Mouse (Mus musculus) intestine, postnatal 0 days (tissue): ENCODE results near the gene Hoxc11. TPM values are rescaled to one million over a fixed set of nuclear protein-coding genes. Genes with fewer than 3 reads are reported as not detected.

Source experiments
- ATAC-seq: fragments of 200-750 bp; cut with Nextera tagmentation; 2 replicates; pipeline ENCODE4 v1.8.0; 2017; ENCODE audit warnings: mild to moderate bottlenecking, moderate TSS enrichment, moderate library complexity
- H3K27ac ChIP-seq: fragments of 300-500 bp; sonication (generic); 2 replicates; pipeline ENCODE4 v1.5.1; 2014; ENCODE audit warnings: mild to moderate bottlenecking, low read depth, low read length, moderate library complexity
- H3K27me3 ChIP-seq: fragments of 300-500 bp; sonication (generic); replicated peaks from 2 replicates; pipeline ENCODE4 v1.6.1; 2014; ENCODE audit warnings: low read length, mixed read lengths; ENCODE audit not compliant: control insufficient read depth, insufficient read depth
- H3K36me3 ChIP-seq: fragments of 300-500 bp; sonication (generic); 2 replicates; pipeline ENCODE4 v1.6.1; 2014; ENCODE audit warnings: mild to moderate bottlenecking, moderate library complexity; ENCODE audit not compliant: control insufficient read depth, insufficient read depth
- H3K4me1 ChIP-seq: fragments of 300-500 bp; sonication (generic); replicated peaks from 2 replicates; pipeline ENCODE4 v1.6.1; 2014; ENCODE audit warnings: antibody characterized with exemption, low read length, mixed read lengths; ENCODE audit not compliant: control insufficient read depth, insufficient read depth
- H3K4me2 ChIP-seq: fragments of 300-500 bp; sonication (generic); replicated peaks from 2 replicates; pipeline ENCODE4 v1.6.1; 2014; ENCODE audit warnings: low read depth, mild to moderate bottlenecking, moderate library complexity
- H3K4me3 ChIP-seq: fragments of 300-500 bp; sonication (generic); 2 replicates; pipeline ENCODE4 v1.5.1; 2014; ENCODE audit warnings: low read depth, low read length
- H3K9ac ChIP-seq: fragments of 300-500 bp; sonication (generic); 2 replicates; pipeline ENCODE4 v1.6.1; 2014; ENCODE audit warnings: mild to moderate bottlenecking, low read depth, low read length
- H3K9me3 ChIP-seq: fragments of 300-500 bp; sonication (generic); 2 replicates; pipeline ENCODE4 v1.6.1; 2016; ENCODE audit warnings: mixed run types; ENCODE audit not compliant: control insufficient read depth
- CTCF ChIP-seq: sonication (generic); IDR thresholded peaks from 2 replicates; pipeline ENCODE4 v1.5.1; 2016; ENCODE audit warnings: low read depth, mild to moderate bottlenecking, control low read depth, antibody characterized with exemption, moderate library complexity
- WGBS: fragments of 180-500 bp; shearing (Covaris S2); extraction: QIAGEN DNeasy Blood & Tissue Kit; methylation state at CpG from one replicate; pipeline ENCODE4 v1.1.7; 2014; 5-methylcytosine and 5-hydroxymethylcytosine counted together
- polyA plus RNA-seq: library from polyadenylated mRNA; unstranded; fragments of >200 nt; fragmentation: Nextera tagmentation; extraction: Ambion mirVana; gene quantifications from 2 replicates; pipeline ENCODE4 v1.2.1, GENCODE M21; 2015

Hoxc11 gene
- polyA plus RNA-seq, 1 experiment from 2014 or later: not detected

DNA sequence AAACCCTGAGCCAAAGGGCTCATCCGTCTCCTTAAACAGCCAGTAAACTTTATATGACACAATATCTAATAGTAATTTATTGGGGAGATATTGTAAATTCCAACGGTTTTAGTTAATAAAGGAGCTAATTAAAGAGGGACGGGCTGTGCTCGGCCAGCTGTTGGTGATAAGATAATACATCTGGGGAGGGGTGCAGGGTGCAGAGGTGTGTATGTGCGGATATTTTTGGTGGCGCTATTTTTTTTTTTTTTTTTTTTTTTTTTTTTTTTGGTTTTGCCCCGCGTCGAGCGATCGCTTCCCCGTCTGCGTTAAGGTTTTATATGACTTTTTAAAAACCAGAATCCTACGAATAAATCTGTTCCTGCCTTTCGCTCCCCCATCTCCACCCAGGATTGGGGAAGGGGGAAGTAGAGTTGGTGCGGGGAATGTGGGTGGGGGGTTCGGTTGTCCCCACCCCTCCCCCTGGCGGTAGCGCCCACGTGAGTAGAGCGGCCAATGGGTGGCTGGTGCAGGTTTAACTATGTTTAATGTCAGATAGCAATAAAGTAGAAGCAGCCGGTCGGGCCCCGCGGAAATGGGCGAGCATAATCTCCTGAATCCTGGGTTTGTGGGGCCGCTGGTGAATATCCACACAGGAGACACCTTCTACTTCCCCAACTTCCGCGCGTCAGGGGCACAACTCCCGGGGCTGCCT lies 17.8 kb upstream of the Hoxc11 start, which contains the start of gene Hoxc12:
Gene Hoxc12, plus strand, starts transcription at position 479 of the 694 bp plus-strand sequence.
- 3% methylated on average over 31 of the region's 31 CpGs for WGBS
- no peak within 1 kb of the TSS for H3K27ac ChIP-seq
- TF ChIP-seq CTCF: no peak
- peaks cover 99% of the 10 kb centered on the region for H3K27me3 ChIP-seq
- H3K4me1 ChIP-seq: no peaks in the 10 kb centered on the region
- 0 out of 2 replicates have a peak within 1 kb of the TSS, but pooled peaks have one; percentile 6 for H3K4me3 ChIP-seq
- no peaks in the 10 kb centered on the region for H3K36me3 ChIP-seq
- H3K9me3 ChIP-seq: no peaks in the 10 kb centered on the region
- ATAC-seq: no peak
- no peak within 1 kb of the TSS for H3K9ac ChIP-seq
- H3K4me2 ChIP-seq: no peak within 1 kb of the TSS

DNA sequence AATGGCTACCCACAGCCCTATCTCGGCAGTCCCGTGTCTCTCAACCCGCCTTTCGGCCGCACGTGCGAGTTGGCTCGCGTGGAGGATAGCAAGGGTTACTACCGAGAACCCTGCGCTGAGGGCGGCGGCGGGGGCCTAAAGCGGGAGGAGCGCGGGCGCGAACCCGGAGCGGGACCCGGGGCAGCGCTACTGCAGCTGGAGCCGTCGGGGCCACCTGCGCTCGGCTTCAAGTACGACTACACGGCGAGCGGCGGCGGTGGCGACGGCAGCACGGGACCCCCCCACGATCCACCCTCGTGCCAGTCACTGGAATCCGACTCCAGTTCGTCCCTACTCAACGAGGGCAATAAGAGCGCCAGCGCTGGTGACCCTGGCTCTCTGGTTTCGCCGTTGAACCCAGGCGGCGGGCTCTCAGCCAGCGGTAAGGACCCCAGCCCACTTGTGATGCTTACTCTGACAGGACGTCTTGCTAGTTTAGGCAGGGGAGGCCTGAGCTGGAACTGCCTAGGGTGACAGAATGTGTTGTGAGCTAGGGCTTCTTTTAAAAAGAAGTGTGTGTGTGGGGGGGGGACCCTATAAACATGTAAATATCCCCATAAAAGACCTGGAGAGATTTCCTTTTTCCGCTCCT lies 17.1 kb upstream of the Hoxc11 start:
- Histone ChIP-seq H3K27ac (no peak overlapping the region), H3K9ac (no peak overlapping the region), H3K4me2 (no peak overlapping the region), H3K4me3 (0 out of 2 replicates have a peak overlapping the region, but pooled peaks have one; percentile 6), H3K36me3 (no peaks in the 10 kb centered on the region), H3K9me3 (no peaks in the 10 kb centered on the region), H3K27me3 (peaks cover 99% of the 10 kb centered on the region), H3K4me1 (no peaks in the 10 kb centered on the region)
- ATAC-seq: no peak
- no peak for TF ChIP-seq CTCF
- 2% methylated on average over 50 of the region's 50 CpGs for WGBS

DNA sequence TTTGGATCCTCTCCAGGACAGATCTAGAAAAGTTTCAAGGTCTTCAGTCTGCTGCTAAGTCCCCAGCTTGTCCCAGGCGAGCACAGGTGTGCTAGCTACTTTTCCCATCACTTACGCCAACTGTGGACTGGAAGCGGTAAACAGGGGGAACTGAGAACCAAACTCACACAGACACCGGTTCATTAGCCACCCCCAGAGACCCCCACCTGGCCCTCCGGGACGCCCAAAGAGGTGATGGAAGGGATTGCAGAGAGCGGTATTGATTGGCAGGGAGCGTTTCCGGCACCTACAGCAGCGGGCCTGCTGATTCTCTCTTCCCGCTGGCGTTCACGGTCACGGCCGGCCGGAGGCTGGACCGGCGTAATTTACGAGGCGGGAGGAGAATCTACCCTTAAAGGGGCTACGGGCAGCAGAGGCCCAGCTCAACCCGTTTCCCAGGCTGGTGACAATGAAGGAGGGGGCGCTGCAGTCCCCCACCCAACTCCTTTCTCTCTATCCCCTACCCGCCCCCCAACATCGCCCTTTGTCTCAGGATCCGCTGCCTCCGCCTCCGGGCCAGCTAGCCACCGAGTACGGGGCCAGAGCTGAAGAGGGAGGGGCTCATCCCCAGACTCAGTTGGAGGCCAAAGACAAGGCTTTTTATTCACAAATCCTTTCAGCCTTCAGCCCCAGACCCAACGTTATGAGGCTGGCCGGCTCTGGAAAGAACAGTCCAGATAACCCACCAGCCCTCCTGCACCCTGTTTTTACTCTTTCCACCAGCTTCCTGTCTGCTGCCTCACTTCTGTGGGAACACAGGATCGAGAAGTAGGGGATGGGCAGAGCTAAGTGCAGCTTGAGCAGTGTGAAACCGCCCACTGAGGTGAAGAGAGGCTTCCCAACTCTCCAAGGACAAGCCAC lies 14.7 kb upstream of the Hoxc11 start:
- no peak overlapping the region for H3K27ac ChIP-seq
- WGBS: 2% methylated on average over 34 of the region's 34 CpGs
- no peaks in the 10 kb centered on the region for H3K36me3 ChIP-seq
- no peak overlapping the region for H3K9ac ChIP-seq
- TF ChIP-seq CTCF: no peak
- H3K4me2 ChIP-seq: no peak overlapping the region
- ATAC-seq: no peak
- H3K27me3 ChIP-seq: peaks cover 99% of the 10 kb centered on the region
- H3K9me3 ChIP-seq: no peaks in the 10 kb centered on the region
- H3K4me3 ChIP-seq: 0 out of 2 replicates have a peak overlapping the region, but pooled peaks have one; percentile 3
- no peaks in the 10 kb centered on the region for H3K4me1 ChIP-seq

DNA sequence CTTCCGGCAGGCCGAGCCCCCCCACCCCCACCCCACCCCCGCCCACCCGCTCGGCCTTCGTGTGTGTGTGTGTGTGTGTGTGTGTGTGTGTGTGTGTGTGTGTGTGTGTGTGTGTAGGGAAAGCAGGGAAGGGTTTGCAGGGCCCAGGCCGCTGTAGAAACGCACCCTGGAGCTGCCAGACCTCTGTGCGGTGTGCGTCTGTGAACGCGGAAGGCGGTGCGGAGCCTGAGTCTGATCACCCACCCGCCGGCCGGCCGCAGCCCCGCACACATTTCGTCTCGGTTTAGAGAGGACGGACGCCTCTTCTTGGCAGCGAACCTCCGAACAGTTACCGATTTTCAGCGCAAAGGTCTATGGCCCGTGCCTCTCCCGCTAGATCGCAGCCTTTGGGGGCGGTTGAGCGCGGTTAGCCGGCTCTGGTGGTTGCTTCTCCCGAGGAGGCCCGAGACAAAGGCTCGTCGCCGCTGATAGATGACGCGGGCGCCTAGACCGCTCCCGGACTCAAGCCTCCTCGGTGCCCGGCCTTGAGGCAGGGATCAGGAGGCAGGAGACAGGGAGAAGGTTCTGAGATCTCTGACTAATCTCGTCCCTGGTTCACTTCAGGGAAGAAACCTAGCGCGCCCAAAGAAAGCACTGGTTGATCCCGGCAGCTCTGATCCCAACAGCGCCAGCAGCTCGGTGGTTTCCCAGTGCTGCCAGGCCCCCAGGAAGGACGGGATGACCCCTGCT lies 11.3 kb upstream of the Hoxc11 start:
- H3K27ac ChIP-seq: no peak overlapping the region
- ATAC-seq: no peak
- no peaks in the 10 kb centered on the region for H3K4me1 ChIP-seq
- H3K27me3 ChIP-seq: peaks cover 99% of the 10 kb centered on the region
- peak; percentile 52; the same call in 1 of the 2 replicates for TF ChIP-seq CTCF
- 0 out of 2 replicates have a peak overlapping the region, but pooled peaks have one; percentile 11 for H3K4me3 ChIP-seq
- peak overlapping the region; percentile 37 for H3K4me2 ChIP-seq
- WGBS: under 1% methylated on average over 50 of the region's 53 CpGs
- H3K9me3 ChIP-seq: no peaks in the 10 kb centered on the region
- no peaks in the 10 kb centered on the region for H3K36me3 ChIP-seq
- no peak overlapping the region for H3K9ac ChIP-seq

DNA sequence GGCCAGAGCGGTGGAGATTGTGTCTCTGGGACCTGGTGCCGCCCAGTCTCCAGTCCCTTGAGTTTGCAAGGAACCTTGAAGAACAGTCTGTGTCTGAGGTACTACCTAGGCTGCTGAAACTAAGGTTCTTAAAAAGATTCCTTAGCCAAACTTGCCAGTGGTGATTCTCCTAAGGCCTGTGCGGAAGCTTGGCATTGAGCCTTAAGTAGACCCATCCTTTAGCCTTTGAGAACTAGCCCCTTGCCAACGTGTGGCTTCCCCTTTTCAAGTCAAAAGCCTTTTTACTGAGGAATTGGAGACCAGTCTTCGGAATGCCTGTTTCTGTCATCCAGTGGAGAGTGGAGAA lies 10.8 kb upstream of the Hoxc11 start:
- Histone ChIP-seq H3K9ac (no peak overlapping the region), H3K27ac (no peak overlapping the region), H3K4me2 (0 out of 2 replicates have a peak overlapping the region, but pooled peaks have one; percentile 37), H3K4me1 (no peaks in the 10 kb centered on the region), H3K9me3 (no peaks in the 10 kb centered on the region), H3K27me3 (peaks cover 99% of the 10 kb centered on the region), H3K4me3 (no peak overlapping the region), H3K36me3 (no peaks in the 10 kb centered on the region)
- TF ChIP-seq CTCF: no peak; the same call in 1 of the 2 replicates
- 5% methylated on average over 5 of the region's 5 CpGs for WGBS
- ATAC-seq: no peak
